Mouse (Mus musculus) frontal cortex, adult 2 months (tissue): Measurements from ENCODE around the gene Arhgap29. TPM values are rescaled to one million over a fixed set of nuclear protein-coding genes. Genes with fewer than 3 reads are reported as not detected.

Experiments used
- DNase-seq, 2 experiments: peaks; one replicate each; pipeline ENCODE4 v3.0.0; 2022; ENCODE audit warnings: low spot score in 1 of 2; ENCODE audit errors: extremely low spot score in 1 of 2
- polyA plus RNA-seq: library from polyadenylated mRNA; depleted of rRNA; stranded (reverse); fragments of >200 nt; gene quantifications from 2 replicates; pipeline ENCODE4 v1.2.3, GENCODE M21; 2012

Gene Arhgap29
- polyA plus RNA-seq, 1 experiment = 20.3 TPM

DNA sequence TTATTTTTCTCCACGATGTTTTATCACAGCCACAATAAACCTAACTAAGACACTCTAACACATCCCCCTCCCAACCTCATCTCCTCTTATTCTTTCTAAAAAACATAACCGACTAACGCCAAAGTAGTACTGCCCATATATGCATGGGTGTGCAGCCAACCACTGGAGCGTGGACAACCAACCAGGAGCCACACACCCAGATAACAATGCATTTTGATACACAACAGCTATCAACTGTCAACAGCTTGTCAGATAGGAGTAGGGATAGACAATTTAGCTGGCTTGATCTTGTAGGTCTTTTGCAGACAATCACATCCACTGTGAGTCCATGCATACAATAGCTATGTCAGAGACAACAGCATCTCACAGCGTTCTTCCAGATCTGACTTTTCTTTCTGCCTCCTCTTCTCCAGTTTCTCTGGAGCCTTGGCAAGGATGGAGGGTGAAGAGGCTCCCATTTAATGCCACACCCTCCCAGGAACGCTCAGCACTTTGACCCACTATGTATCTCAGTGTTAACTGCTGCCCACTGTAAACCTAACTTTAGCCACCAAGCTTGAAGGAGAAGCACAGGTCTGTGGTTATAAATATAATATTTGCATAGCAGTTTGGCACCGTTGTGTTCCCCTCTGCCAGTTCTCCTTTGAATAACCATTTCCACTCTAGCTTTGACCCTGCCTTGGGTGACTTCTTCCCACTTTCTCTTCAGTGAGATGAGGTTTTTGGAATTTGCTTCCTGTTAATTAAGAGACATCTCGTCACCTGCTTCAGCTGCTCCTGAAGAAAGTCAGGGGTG, 12.0 kb upstream of the Arhgap29 start:
- no peak for DNase-seq

DNA sequence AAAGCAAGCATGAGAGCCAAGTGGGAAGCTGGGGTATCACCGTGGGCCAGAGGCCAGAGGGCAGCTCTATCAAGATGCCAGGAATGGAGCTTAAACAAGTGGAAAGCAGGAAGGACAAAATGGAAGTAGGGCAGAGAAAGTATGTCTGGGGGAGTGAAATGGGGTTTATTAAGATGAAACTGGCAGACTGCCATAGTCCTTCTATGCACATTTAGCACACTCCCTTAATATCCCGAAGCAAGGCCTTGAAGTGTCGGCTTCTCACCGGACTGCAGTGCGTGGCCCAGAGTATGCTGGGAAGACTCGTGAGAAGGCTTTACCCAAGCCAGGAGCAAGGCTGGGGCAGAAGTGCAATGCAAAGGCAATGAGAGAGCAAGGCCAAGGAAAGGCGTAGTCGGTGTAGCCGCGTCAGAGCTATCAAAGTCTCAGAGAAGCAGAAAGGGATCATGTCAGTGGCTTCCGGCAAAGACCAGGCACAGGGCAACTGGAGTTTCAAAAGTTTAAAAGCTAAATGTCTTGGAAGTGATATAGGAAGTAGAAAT, 11.1 kb upstream of the Arhgap29 start:
- no peak for DNase-seq

GRCm38 (mm10) chr3:121945957-121946356, 6.4 kb upstream of the Arhgap29 start:
- no peak for DNase-seq

DNA sequence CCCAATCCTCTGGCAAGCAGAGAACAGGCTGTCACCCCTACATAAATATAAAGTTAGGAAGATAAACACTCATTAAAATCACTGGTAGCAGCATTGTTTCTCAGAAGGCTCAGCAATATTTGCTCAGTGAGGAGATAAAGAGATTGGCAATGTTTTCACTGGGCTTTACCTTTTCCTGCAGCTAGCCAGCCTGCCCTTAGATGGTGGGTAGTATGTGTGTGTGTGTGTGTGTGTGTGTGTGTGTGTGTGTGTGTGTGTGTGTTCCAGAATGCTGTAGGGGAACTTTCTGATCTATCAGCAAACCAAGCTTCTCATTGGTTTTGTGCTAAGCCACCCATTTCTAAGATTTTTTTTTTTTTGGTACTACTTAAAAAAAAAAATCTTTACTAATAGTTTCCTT, 5.6 kb upstream of the Arhgap29 start:
- DNase-seq = no peak

GRCm38 (mm10) chr3:121950139-121950538, 2.2 kb upstream of the Arhgap29 start:
- no peak for DNase-seq

DNA sequence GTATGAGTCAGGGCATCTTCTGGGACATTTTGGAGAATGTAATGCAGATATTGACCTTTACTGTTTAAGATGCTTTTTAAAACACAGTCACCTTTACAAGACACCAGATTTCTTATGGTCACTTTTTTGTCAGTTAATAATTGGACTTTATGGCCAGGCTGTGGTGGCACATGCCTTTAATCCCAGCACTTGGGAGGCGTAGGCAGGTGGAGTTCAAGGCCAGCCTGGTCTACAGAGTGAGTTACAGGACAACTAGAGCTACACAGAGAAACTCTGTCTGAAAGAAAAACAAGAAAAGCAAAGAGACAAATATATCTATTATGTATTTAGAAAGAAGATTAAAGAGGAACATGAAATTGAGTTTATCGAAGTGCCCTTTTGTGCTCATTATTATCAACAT, 1.2 kb upstream of the Arhgap29 start:
- no peak for DNase-seq

- DNase-seq = peak; percentile 38 to 72
These were observed 700 bp downstream of the Arhgap29 start for GRCm38 (mm10) chr3:121953049-121953432.

DNA sequence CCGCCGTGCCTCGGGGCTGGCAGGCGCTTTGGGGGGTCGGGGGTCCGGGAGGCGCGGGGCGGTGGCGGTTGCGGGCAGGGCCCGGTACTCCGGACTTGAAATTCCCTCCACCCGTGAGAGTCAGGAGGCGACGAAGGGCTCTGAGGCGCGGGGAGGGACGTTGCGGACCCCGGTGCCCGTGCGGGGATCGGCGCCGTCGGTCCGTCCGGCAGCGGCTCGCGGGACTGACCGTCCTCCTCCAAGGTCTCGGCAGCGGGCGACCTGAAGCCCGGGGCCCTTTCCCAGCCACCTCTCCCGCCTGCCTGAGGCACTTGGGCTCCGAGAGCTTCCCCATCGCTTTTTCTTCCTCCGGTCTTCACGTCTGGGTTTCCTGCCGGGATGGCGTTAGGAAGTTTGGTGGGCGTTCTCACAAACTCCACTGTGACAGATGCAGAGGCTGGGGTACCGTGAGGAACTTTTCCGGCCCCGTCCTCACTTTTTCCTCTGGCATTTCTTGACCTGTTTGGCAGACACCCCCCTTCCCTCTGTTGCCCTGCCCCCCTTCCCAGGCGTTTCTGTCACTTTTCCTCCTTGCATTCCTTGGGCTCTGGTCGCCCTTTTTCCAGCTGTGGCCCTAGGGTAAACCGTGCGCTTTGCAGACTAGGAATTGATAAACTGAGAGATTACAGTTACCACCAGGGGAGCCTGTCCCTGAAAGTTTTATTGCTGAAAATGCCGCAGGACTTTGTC, 1.3 kb downstream of the Arhgap29 start:
- DNase-seq = no peak

- DNase-seq = no peak
These were observed 2.1 kb downstream of the Arhgap29 start for GRCm38 (mm10) chr3:121954421-121954820.

DNA sequence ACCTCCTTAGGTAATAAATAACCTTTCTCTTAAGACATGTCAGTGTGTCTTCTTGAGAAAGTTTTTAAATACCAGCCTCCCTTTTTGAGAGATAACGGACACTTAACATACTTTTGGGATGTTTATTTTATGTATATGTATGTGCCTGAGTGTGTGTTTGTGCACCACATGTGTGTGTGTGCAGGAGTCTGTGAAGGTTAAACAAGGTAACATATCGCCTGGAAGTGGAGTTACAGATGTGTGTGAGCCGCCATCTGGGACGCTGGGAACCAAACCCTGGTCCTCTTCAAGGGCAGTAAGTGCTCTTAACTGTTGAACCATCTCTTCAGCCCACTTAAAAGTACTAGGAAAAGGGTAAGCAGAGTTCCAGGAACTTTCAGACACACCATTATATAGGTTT, 3.2 kb downstream of the Arhgap29 start:
- DNase-seq = no peak

GRCm38 (mm10) chr3:121956789-121957188, 4.4 kb downstream of the Arhgap29 start:
- no peak for DNase-seq

GRCm38 (mm10) chr3:121957606-121958344, 5.4 kb downstream of the Arhgap29 start:
- peak in 1 of 2 experiments; percentile 74 for DNase-seq

- peak in 1 of 2 experiments; percentile 57 for DNase-seq
These were observed 11.8 kb downstream of the Arhgap29 start for GRCm38 (mm10) chr3:121964173-121964572.

- DNase-seq = peak; percentile 61 to 80
These were observed 15.5 kb downstream of the Arhgap29 start for GRCm38 (mm10) chr3:121967681-121968476.

- DNase-seq = no peak
These were observed 16.3 kb downstream of the Arhgap29 start for GRCm38 (mm10) chr3:121968621-121969020.

- DNase-seq = no peak
These were observed 17.1 kb downstream of the Arhgap29 start for GRCm38 (mm10) chr3:121969451-121969850.

DNA sequence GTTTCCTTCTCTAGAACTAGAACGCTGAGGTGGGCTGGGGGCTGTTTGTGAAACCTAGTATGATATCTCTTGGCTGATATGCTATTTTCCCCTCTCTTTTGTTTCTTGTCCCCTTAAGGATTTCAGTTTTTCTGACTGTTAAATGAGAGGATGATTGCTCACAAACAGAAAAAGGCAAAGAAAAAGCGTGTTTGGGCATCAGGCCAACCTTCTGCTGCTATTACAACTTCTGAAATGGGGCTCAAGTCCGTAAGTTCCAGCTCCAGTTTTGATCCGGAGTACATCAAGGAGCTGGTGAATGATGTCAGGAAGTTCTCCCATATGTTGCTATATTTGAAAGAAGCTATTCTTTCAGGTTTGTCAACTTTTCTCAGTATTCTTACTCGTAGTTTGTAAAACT, 21.4 kb downstream of the Arhgap29 start:
- DNase-seq = no peak

DNA sequence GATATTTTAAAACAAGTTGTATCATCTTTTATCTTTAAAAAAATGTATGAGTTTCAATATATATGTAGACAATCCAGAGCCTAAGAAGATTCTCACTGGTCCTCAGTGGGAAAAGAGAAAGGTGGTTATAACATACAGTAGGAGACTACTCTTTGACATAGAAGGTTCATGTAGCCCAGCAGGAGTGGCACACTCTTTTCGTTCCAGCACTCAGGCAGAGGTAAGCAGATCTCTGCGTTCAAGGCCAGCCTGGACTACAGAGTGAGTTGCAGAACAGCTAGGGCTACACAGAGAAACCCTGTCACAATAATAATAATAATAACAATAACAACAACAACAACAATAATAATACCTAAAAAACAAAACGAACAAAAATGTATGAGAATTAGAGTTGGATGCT, 23.0 kb downstream of the Arhgap29 start:
- DNase-seq = no peak

GRCm38 (mm10) chr3:121981306-121981705, 29.0 kb downstream of the Arhgap29 start:
- DNase-seq = no peak

GRCm38 (mm10) chr3:121982450-121982849, 30.1 kb downstream of the Arhgap29 start:
- DNase-seq = no peak
